Mouse (Mus musculus) forebrain, embryonic 10.5 days (tissue): Measurements from ENCODE around the gene Crkl. TPM values are rescaled to one million over a fixed set of nuclear protein-coding genes. Genes with fewer than 3 reads are reported as not detected.

ENCODE experiments used
- polyA plus RNA-seq: library from polyadenylated mRNA; unstranded; fragments of >200 nt; fragmentation: Nextera tagmentation; extraction: Ambion mirVana; gene quantifications from 2 replicates; pipeline ENCODE4 v1.2.1, GENCODE M21; 2016

Gene Crkl
- polyA plus RNA-seq, 1 experiment from 2014 or later, result 72.9 TPM

Other genes with a start within 250 kb of the Crkl start
- gene Ube2l3, start 249.3 kb upstream of the Crkl start, polyA plus RNA-seq, result 436 and 440 TPM in 2 replicates
- gene Rimbp3, start 243.4 kb upstream of the Crkl start, polyA plus RNA-seq, result 1.2 and 1.6 TPM in 2 replicates
- 14.7 and 16.5 TPM in 2 replicates for gene Hic2, start 218.4 kb upstream of the Crkl start, polyA plus RNA-seq
- gene Tmem191c, start 175.9 kb upstream of the Crkl start, polyA plus RNA-seq, result 7.8 and 8.8 TPM in 2 replicates
- 0.15 and 0.20 TPM in 2 replicates for gene Serpind1, start 120.6 kb upstream of the Crkl start, polyA plus RNA-seq
- 11.5 and 12.0 TPM in 2 replicates for gene Snap29, start 46.0 kb upstream of the Crkl start, polyA plus RNA-seq
- 38.6 and 39.2 TPM in 2 replicates for gene Pi4ka, start 45.7 kb upstream of the Crkl start, polyA plus RNA-seq
- gene Aifm3, start 37.6 kb downstream of the Crkl start, polyA plus RNA-seq, result 1.3 and 2.8 TPM in 2 replicates
- 78.1 and 92.3 TPM in 2 replicates for gene Lztr1, start 56.7 kb downstream of the Crkl start, polyA plus RNA-seq
- gene Thap7, start 79.1 kb downstream of the Crkl start, polyA plus RNA-seq, result 51.7 and 53.4 TPM in 2 replicates
- gene Lrrc74b, start 109.3 kb downstream of the Crkl start, polyA plus RNA-seq, result 0.26 and 0.51 TPM in 2 replicates
- 0.46 and 0.62 TPM in 2 replicates for gene P2rx6, start 109.9 kb downstream of the Crkl start, polyA plus RNA-seq
- 2.2 and 2.7 TPM in 2 replicates for gene Slc7a4, start 131.2 kb downstream of the Crkl start, polyA plus RNA-seq
- 65.6 and 66.6 TPM in 2 replicates for gene Smpd4, start 167.4 kb downstream of the Crkl start, polyA plus RNA-seq
- 7.0 and 7.1 TPM in 2 replicates for gene Ccdc74a, start 194.5 kb downstream of the Crkl start, polyA plus RNA-seq